Comparison of ENCODE assay signal across 9 mouse cellular contexts in the genomic region with DNA sequence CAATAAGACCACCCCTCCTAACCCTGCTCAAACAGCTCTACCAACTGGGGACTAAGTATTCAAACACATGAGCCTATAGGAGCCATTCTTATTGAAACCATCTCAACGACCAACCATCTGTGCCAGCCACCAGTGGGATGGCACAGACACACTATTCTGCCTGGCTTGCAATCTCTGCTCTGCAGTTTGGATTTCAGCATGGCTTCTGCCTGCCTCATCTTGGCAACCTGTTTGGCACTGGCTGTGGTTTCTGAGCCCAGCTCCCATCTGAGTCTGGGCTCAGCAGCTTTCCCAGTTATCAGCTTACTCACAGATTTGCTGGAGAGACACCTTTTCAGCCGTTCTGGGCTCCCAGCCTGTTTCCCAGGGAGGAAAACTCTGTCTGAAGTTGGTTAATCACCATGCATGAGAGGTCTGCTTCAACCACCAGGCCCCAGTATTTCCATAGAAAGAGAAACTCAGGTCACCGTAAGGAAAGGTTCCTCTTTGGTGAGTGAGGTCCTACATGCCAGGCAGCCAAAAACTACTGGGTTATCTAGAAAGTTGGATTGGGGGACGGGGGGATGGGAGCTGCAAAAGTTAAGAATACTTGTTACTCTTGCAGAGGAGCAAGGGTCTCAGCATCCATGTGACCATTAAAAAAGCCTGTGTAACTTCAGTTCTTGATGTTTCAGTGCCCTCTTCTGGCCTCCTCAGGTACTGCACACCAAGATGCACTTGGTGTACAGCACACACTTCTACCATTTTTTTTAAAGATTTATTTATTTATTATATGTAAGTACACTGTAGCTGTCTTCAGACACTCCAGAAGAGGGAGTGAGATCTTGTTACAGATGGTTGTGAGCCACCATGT.
DNase-seq lines count a peak whose midpoint lies in the region; ATAC-seq and TF ChIP-seq lines count a peak whose summit lies in the region.
"Had no signal": no experiment of that assay in that cellular context is flagged by ENCODE, and none has a peak within 500 bp of the region (broad histone marks: within the 10 kb centered on the region; RNA-seq: fewer than 3 reads in every experiment).

No protein-coding gene starts in this region.

- H3K27me3 ChIP-seq in kidney, embryonic 16.5 days (ENCODE audit: insufficient read depth, low read length): no peaks in the 10 kb centered on the region
- H3K27me3 ChIP-seq in MEL (ENCODE audit: control insufficient read depth in 1 of 2, insufficient read depth in 2 of 2, low read length in 2 of 2): no peaks in the 10 kb centered on the region
- H3K27me3 ChIP-seq in midbrain, postnatal 0 days (ENCODE audit: insufficient read depth, low read length): no peaks in the 10 kb centered on the region
- H3K27me3 ChIP-seq: embryonic facial prominence, embryonic 13.5 days had no signal

- TF ChIP-seq POLR2A in MEL (IDR thresholded peaks at IDR 0.05; ENCODE audit: control insufficient read depth in 1 of 2, insufficient read depth in 1 of 2, low read depth in 1 of 2, low read length in 2 of 2, poor library complexity in 1 of 2): no peak

- H3K9ac ChIP-seq in kidney, embryonic 16.5 days (replicated peaks; ENCODE audit: low read length): no peak overlapping the region
- no peak overlapping the region for H3K9ac ChIP-seq in MEL (ENCODE audit: control insufficient read depth, low read depth, low read length, poor library complexity, severe bottlenecking)
- no peak overlapping the region for H3K9ac ChIP-seq in midbrain, postnatal 0 days (replicated peaks; ENCODE audit: low read length, poor library complexity, severe bottlenecking)
- H3K9ac ChIP-seq: embryonic facial prominence, embryonic 13.5 days had no signal

- TF ChIP-seq RAD21 in MEL (IDR thresholded peaks at IDR 0.05; ENCODE audit: low read depth, low read length): peak; percentile 78

- H3K4me1 ChIP-seq in kidney, embryonic 16.5 days (ENCODE audit: insufficient read depth, low read length): no peaks in the 10 kb centered on the region
- peaks cover 0 to 2% of the 10 kb centered on the region in 2 experiments; a peak in 1 of 4 replicates for H3K4me1 ChIP-seq in MEL (ENCODE audit: control insufficient read depth in 1 of 2, insufficient read depth in 2 of 2, low read length in 2 of 2)
- H3K4me1 ChIP-seq in midbrain, postnatal 0 days (ENCODE audit: insufficient read depth, low read length): no peaks in the 10 kb centered on the region

- H3K36me3 ChIP-seq in kidney, embryonic 16.5 days (ENCODE audit: insufficient read depth, low read length): no peaks in the 10 kb centered on the region
- 0 out of 4 replicates have a peak, but pooled peaks cover 0 to 2% of the 10 kb centered on the region in 2 experiments for H3K36me3 ChIP-seq in MEL (ENCODE audit: control insufficient read depth in 1 of 2, insufficient read depth in 2 of 2, low read length in 2 of 2)
- no peaks in the 10 kb centered on the region for H3K36me3 ChIP-seq in midbrain, postnatal 0 days (ENCODE audit: insufficient read depth, low read length)
- H3K36me3 ChIP-seq: embryonic facial prominence, embryonic 13.5 days had no signal

- H3K9me3 ChIP-seq in kidney, embryonic 16.5 days (ENCODE audit: low read length): no peaks in the 10 kb centered on the region
- H3K9me3 ChIP-seq in MEL (replicated peaks; ENCODE audit: insufficient read depth, low read length): no peaks in the 10 kb centered on the region
- no peaks in the 10 kb centered on the region for H3K9me3 ChIP-seq in midbrain, postnatal 0 days (ENCODE audit: low read length)
- H3K9me3 ChIP-seq: embryonic facial prominence, embryonic 13.5 days had no signal

- H3K4me2 ChIP-seq in kidney, embryonic 16.5 days (replicated peaks; ENCODE audit: low read depth, low read length): no peak overlapping the region
- no peak overlapping the region for H3K4me2 ChIP-seq in midbrain, postnatal 0 days (ENCODE audit: low read depth, low read length, poor library complexity, severe bottlenecking)
- H3K4me2 ChIP-seq: embryonic facial prominence, embryonic 13.5 days had no signal

- WGBS in kidney, embryonic 16.5 days: 77% methylated on average over 4 of the region's 4 CpGs
- 73% methylated on average over 4 of the region's 4 CpGs for WGBS in midbrain, postnatal 0 days

- peak; percentile 72 to 76 (median 74) for TF ChIP-seq CTCF in MEL (IDR thresholded peaks at IDR 0.05 in 2 of 3, conservative IDR thresholded peaks at IDR 0.05 in 1 of 3; ENCODE audit: control insufficient read depth in 1 of 3, insufficient read depth in 1 of 3, low read depth in 2 of 3, low read length in 3 of 3, poor library complexity in 1 of 3, severe bottlenecking in 1 of 3)
- TF ChIP-seq CTCF in gastrocnemius, adult 2 months (IDR thresholded peaks at IDR 0.05): peak; percentile 93
- peak; percentile 84 for TF ChIP-seq CTCF in layer of hippocampus, adult 2 months (conservative IDR thresholded peaks at IDR 0.05)
- peak; percentile 70 for TF ChIP-seq CTCF in midbrain, postnatal 0 days (IDR thresholded peaks at IDR 0.05)

- intact Hi-C loops in gastrocnemius, adult 2 months (cut with DNase I): loop anchor here (5.0 kb wide), 1 partner anchor 68 kb away; a partner anchor contains a TSS

- DNase-seq in kidney, adult 11 months: peak; percentile 15
- peak; percentile 83 for DNase-seq in MEL (ENCODE audit: low read depth, low spot score)
- DNase-seq in cerebellum, adult 8-10 months: peak; percentile 20
- DNase-seq in gastrocnemius, adult 2 months: peak; percentile 69
- DNase-seq in layer of hippocampus, adult 2 months (ENCODE audit: low spot score in 2 of 2): peak; percentile 26 to 41
- peak; percentile 46 for DNase-seq in midbrain, postnatal 0 days (ENCODE audit: low spot score)
- DNase-seq in testis, postnatal 14 days (ENCODE audit: low spot score): peak; percentile 54

- H3K4me3 ChIP-seq in kidney, embryonic 16.5 days (ENCODE audit: low read length): no peak overlapping the region
- no peak overlapping the region for H3K4me3 ChIP-seq in MEL (ENCODE audit: control insufficient read depth in 1 of 2, insufficient read depth in 1 of 2, low read depth in 2 of 2, low read length in 2 of 2)
- peak overlapping the region; percentile 9; the same call in 1 of the 2 replicates for H3K4me3 ChIP-seq in gastrocnemius, adult 2 months
- H3K4me3 ChIP-seq in layer of hippocampus, adult 2 months: no peak overlapping the region
- no peak overlapping the region for H3K4me3 ChIP-seq in midbrain, postnatal 0 days (ENCODE audit: low read depth, low read length)
- H3K4me3 ChIP-seq: embryonic facial prominence, embryonic 13.5 days had no signal

- no peak for TF ChIP-seq EP300 in MEL (IDR thresholded peaks at IDR 0.05; ENCODE audit: low read depth in 1 of 2, low read length in 2 of 2)

- H3K79me2 ChIP-seq in MEL (ENCODE audit: control insufficient read depth, insufficient read depth, low read length, poor library complexity): no peaks in the 10 kb centered on the region

- ATAC-seq in kidney, embryonic 16.5 days (ENCODE audit: low FRiP score, low TSS enrichment): no peak
- ATAC-seq in midbrain, postnatal 0 days (ENCODE audit: low FRiP score): no peak

- no peak overlapping the region for H3K27ac ChIP-seq in kidney, embryonic 16.5 days (ENCODE audit: low read length)
- H3K27ac ChIP-seq in MEL (ENCODE audit: control insufficient read depth, low read depth, low read length): no peak overlapping the region
- peak overlapping the region; percentile 4; the same call in 1 of the 2 replicates for H3K27ac ChIP-seq in gastrocnemius, adult 2 months
- H3K27ac ChIP-seq in layer of hippocampus, adult 2 months: no peak overlapping the region
- H3K27ac ChIP-seq in midbrain, postnatal 0 days (ENCODE audit: low read depth, low read length): no peak overlapping the region
- H3K27ac ChIP-seq: embryonic facial prominence, embryonic 13.5 days had no signal

TF ChIP-seq in MEL, 35 proteins besides CTCF, POLR2A, EP300 and RAD21:
- TF ChIP-seq USF1 (IDR thresholded peaks at IDR 0.05; ENCODE audit: low read depth, low read length) (peak; percentile 30; the same call in 1 of the 2 replicates), USF2 (IDR thresholded peaks at IDR 0.05; ENCODE audit: borderline replicate concordance in 1 of 2, insufficient read depth in 1 of 2, low read depth in 1 of 2, low read length in 2 of 2) (no peak), ZMIZ1 (IDR thresholded peaks at IDR 0.05; ENCODE audit: low read depth, low read length) (no peak), MAZ (IDR thresholded peaks at IDR 0.05; ENCODE audit: low read depth, low read length) (no peak), ETS1 (IDR thresholded peaks at IDR 0.05; ENCODE audit: low read depth, low read length) (no peak), ZC3H11A (IDR thresholded peaks at IDR 0.05; ENCODE audit: low read depth, low read length) (peak; percentile 77), MYC (IDR thresholded peaks at IDR 0.05; ENCODE audit: low read depth, low read length) (0 out of 2 replicates have a peak, but pooled peaks have one; percentile 25), ZNF384 (IDR thresholded peaks at IDR 0.05; ENCODE audit: low read depth, low read length) (peak; percentile 57; the same call in 1 of the 2 replicates), MYB (IDR thresholded peaks at IDR 0.05; ENCODE audit: low read depth, low read length) (no peak), UBTF (IDR thresholded peaks at IDR 0.05; ENCODE audit: borderline replicate concordance, insufficient read depth, low read depth, low read length) (no peak), SMC3 (IDR thresholded peaks at IDR 0.05; ENCODE audit: low read depth, low read length) (peak; percentile 75)
TF ChIP-seq in MEL: peak in this region for 5.

Comparison
In these comparisons a context has a peak if more than half of its experiments do, and no peak if none do; other contexts are left out.
1. DNase-seq: peak in every context shown above with its lines; median percentile 83 in MEL; 69 in gastrocnemius, adult 2 months; 54 in testis, postnatal 14 days; 46 in midbrain, postnatal 0 days; 34 in layer of hippocampus, adult 2 months; 20 in cerebellum, adult 8-10 months; 15 in kidney, adult 11 months.